Mouse (Mus musculus): ENCODE measurements around the gene Ltc4s. TPM values are rescaled to one million over a fixed set of nuclear protein-coding genes. Genes with fewer than 3 reads are reported as not detected.

The Ltc4s gene
- polyA plus RNA-seq, 1 experiment from 2014 or later: 1.6 TPM

GRCm38 (mm10) chr11:50248473-50249171 lies 10.2 kb upstream of the Ltc4s start:
- no peak overlapping the region for H3K27ac ChIP-seq
- no peaks in the 10 kb centered on the region for H3K27me3 ChIP-seq
- 77% methylated on average over 7 of the region's 7 CpGs for WGBS
- no peaks in the 10 kb centered on the region for H3K9me3 ChIP-seq (replicated peaks)
- peaks cover 13% of the 10 kb centered on the region for H3K4me1 ChIP-seq (replicated peaks)
- H3K36me3 ChIP-seq: no peaks in the 10 kb centered on the region
- H3K4me3 ChIP-seq: no peak overlapping the region
- no peak overlapping the region for H3K9ac ChIP-seq
- ATAC-seq (replicated peaks; ENCODE audit: insufficient number of reproducible peaks, insufficient read depth, low FRiP score, low read depth): no peak
- no peak overlapping the region for H3K4me2 ChIP-seq

- ATAC-seq (replicated peaks; ENCODE audit: insufficient number of reproducible peaks, insufficient read depth, low FRiP score, low read depth): no peak
- H3K4me3 ChIP-seq: no peak overlapping the region
- H3K4me1 ChIP-seq (replicated peaks): no peaks in the 10 kb centered on the region
- no peak overlapping the region for H3K9ac ChIP-seq
- no peaks in the 10 kb centered on the region for H3K9me3 ChIP-seq (replicated peaks)
- 71% methylated on average over 5 of the region's 5 CpGs for WGBS
- H3K4me2 ChIP-seq: no peak overlapping the region
- H3K27me3 ChIP-seq: no peaks in the 10 kb centered on the region
- no peaks in the 10 kb centered on the region for H3K36me3 ChIP-seq
- no peak overlapping the region for H3K27ac ChIP-seq
These were observed 6.9 kb upstream of the Ltc4s start for GRCm38 (mm10) chr11:50245269-50245668.

- no peak overlapping the region for H3K4me2 ChIP-seq
- H3K27me3 ChIP-seq: no peaks in the 10 kb centered on the region
- H3K27ac ChIP-seq: no peak overlapping the region
- no peak overlapping the region for H3K4me3 ChIP-seq
- H3K9me3 ChIP-seq (replicated peaks): no peaks in the 10 kb centered on the region
- H3K36me3 ChIP-seq: no peaks in the 10 kb centered on the region
- WGBS: 66% methylated on average over 6 of the region's 6 CpGs
- H3K4me1 ChIP-seq (replicated peaks): no peaks in the 10 kb centered on the region
- H3K9ac ChIP-seq: no peak overlapping the region
- no peak for ATAC-seq (replicated peaks; ENCODE audit: insufficient number of reproducible peaks, insufficient read depth, low FRiP score, low read depth)
These were observed 5.5 kb upstream of the Ltc4s start for GRCm38 (mm10) chr11:50243926-50244325.

- Histone ChIP-seq H3K9me3 (replicated peaks) (no peaks in the 10 kb centered on the region), H3K27ac (no peak overlapping the region), H3K27me3 (peaks cover 23% of the 10 kb centered on the region), H3K4me2 (no peak overlapping the region), H3K36me3 (no peaks in the 10 kb centered on the region), H3K4me3 (no peak overlapping the region), H3K4me1 (replicated peaks) (peaks cover 24% of the 10 kb centered on the region), H3K9ac (no peak overlapping the region)
- no peak for ATAC-seq (replicated peaks; ENCODE audit: insufficient number of reproducible peaks, insufficient read depth, low FRiP score, low read depth)
- WGBS: 60% methylated on average over 7 of the region's 7 CpGs
These were observed 2.0 kb upstream of the Ltc4s start for GRCm38 (mm10) chr11:50240235-50240911.

- Histone ChIP-seq H3K27me3 (peaks cover 23% of the 10 kb centered on the region), H3K9me3 (replicated peaks) (no peaks in the 10 kb centered on the region), H3K4me3 (no peak overlapping the region), H3K36me3 (peaks cover 12% of the 10 kb centered on the region), H3K4me2 (no peak overlapping the region), H3K4me1 (replicated peaks) (peaks cover 24% of the 10 kb centered on the region), H3K9ac (no peak overlapping the region), H3K27ac (no peak overlapping the region)
- WGBS: 86% methylated on average over 9 of the region's 9 CpGs
- ATAC-seq (replicated peaks; ENCODE audit: insufficient number of reproducible peaks, insufficient read depth, low FRiP score, low read depth): no peak
These were observed 690 bp upstream of the Ltc4s start for GRCm38 (mm10) chr11:50238821-50239791.

- Histone ChIP-seq H3K4me3 (peak overlapping the region; percentile 56), H3K9ac (peak overlapping the region; percentile 37), H3K4me2 (peak overlapping the region; percentile 85), H3K27ac (no peak overlapping the region), H3K9me3 (replicated peaks) (no peaks in the 10 kb centered on the region), H3K36me3 (peaks cover 31% of the 10 kb centered on the region), H3K27me3 (peaks cover 27% of the 10 kb centered on the region), H3K4me1 (replicated peaks) (peaks cover 24% of the 10 kb centered on the region)
- 3% methylated on average over 66 of the region's 66 CpGs for WGBS
- ATAC-seq (replicated peaks; ENCODE audit: insufficient number of reproducible peaks, insufficient read depth, low FRiP score, low read depth): peak; percentile 27; the same call in 1 of the 2 replicates
These were observed 1.2 kb downstream of the Ltc4s start for GRCm38 (mm10) chr11:50236937-50237835.

- ATAC-seq (replicated peaks; ENCODE audit: insufficient number of reproducible peaks, insufficient read depth, low FRiP score, low read depth): peak; percentile 90
- Histone ChIP-seq H3K9me3 (replicated peaks) (no peaks in the 10 kb centered on the region), H3K27me3 (peaks cover 28% of the 10 kb centered on the region), H3K27ac (no peak overlapping the region), H3K36me3 (peaks cover 37% of the 10 kb centered on the region), H3K4me3 (peak overlapping the region; percentile 56), H3K9ac (peak overlapping the region; percentile 37), H3K4me2 (peak overlapping the region; percentile 85), H3K4me1 (replicated peaks) (peaks cover 24% of the 10 kb centered on the region)
- WGBS: 0% methylated on average over 27 of the region's 27 CpGs
These were observed 1.9 kb downstream of the Ltc4s start for GRCm38 (mm10) chr11:50236540-50236936.

GRCm38 (mm10) chr11:50234606-50235005 lies 3.8 kb downstream of the Ltc4s start:
- no peak for ATAC-seq (replicated peaks; ENCODE audit: insufficient number of reproducible peaks, insufficient read depth, low FRiP score, low read depth)
- Histone ChIP-seq H3K4me2 (no peak overlapping the region), H3K4me3 (no peak overlapping the region), H3K4me1 (replicated peaks) (peaks cover 30% of the 10 kb centered on the region), H3K36me3 (peaks cover 38% of the 10 kb centered on the region), H3K9ac (no peak overlapping the region), H3K27ac (no peak overlapping the region), H3K9me3 (replicated peaks) (no peaks in the 10 kb centered on the region), H3K27me3 (peaks cover 28% of the 10 kb centered on the region)
- 96% methylated on average over 25 of the region's 25 CpGs for WGBS

GRCm38 (mm10) chr11:50233993-50234392 lies 4.4 kb downstream of the Ltc4s start:
- ATAC-seq (replicated peaks; ENCODE audit: insufficient number of reproducible peaks, insufficient read depth, low FRiP score, low read depth): no peak
- no peak overlapping the region for H3K27ac ChIP-seq
- H3K27me3 ChIP-seq: peaks cover 28% of the 10 kb centered on the region
- no peak overlapping the region for H3K4me2 ChIP-seq
- H3K9ac ChIP-seq: no peak overlapping the region
- H3K9me3 ChIP-seq (replicated peaks): no peaks in the 10 kb centered on the region
- peaks cover 35% of the 10 kb centered on the region for H3K4me1 ChIP-seq (replicated peaks)
- no peak overlapping the region for H3K4me3 ChIP-seq
- 79% methylated on average over 11 of the region's 11 CpGs for WGBS
- peaks cover 38% of the 10 kb centered on the region for H3K36me3 ChIP-seq

- Histone ChIP-seq H3K9ac (no peak overlapping the region), H3K27ac (no peak overlapping the region), H3K4me3 (no peak overlapping the region), H3K27me3 (peaks cover 20% of the 10 kb centered on the region), H3K36me3 (peaks cover 38% of the 10 kb centered on the region), H3K4me2 (no peak overlapping the region), H3K9me3 (replicated peaks) (no peaks in the 10 kb centered on the region), H3K4me1 (replicated peaks) (peaks cover 36% of the 10 kb centered on the region)
- 92% methylated on average over 13 of the region's 13 CpGs for WGBS
- ATAC-seq (replicated peaks; ENCODE audit: insufficient number of reproducible peaks, insufficient read depth, low FRiP score, low read depth): no peak
These were observed 5.4 kb downstream of the Ltc4s start for GRCm38 (mm10) chr11:50233022-50233421.
